Mouse (Mus musculus) embryonic fibroblast, embryonic 13.5 days (primary cell): Measurements from ENCODE around the gene Cyfip2.

ENCODE experiments used
- CTCF ChIP-seq: IDR thresholded peaks from 2 replicates; pipeline ENCODE4 v1.5.1; 2011; ENCODE audit warnings: mild to moderate bottlenecking, control low read depth, low read length, moderate library complexity, borderline replicate concordance; ENCODE audit not compliant: insufficient read depth
- POLR2A ChIP-seq: IDR thresholded peaks from 2 replicates; pipeline ENCODE4 v1.6.1; 2011; ENCODE audit warnings: low read depth, mild to moderate bottlenecking, control low read depth, low read length, moderate library complexity

- TF ChIP-seq POLR2A (no peak), CTCF (no peak)
Measured at GRCm38 (mm10) chr11:46321559-46321958, 8.9 kb upstream of the Cyfip2 start.
